Mouse (Mus musculus) ES-E14 (cell line): ENCODE measurements at regions not wholly inside any gene's neighbourhood (a gene's known extent, or its start where the extent isn't known, plus 50 kb on each side); places are given as distances from the start of the nearest gene placed in this dataset.

Experiments
- DNase-seq: peaks from one replicate; pipeline ENCODE4 v3.0.0-alpha.2; 2013; ENCODE audit warnings: low read depth, low spot score
- H3K27ac ChIP-seq: 2 replicates; pipeline ENCODE4 v1.5.1; 2012; ENCODE audit warnings: low read depth, mild to moderate bottlenecking, low read length, moderate library complexity, mixed read lengths; ENCODE audit not compliant: poor library complexity, insufficient read depth, severe bottlenecking
- H3K36me3 ChIP-seq: 2 replicates; pipeline ENCODE4 v1.6.1; 2012; ENCODE audit warnings: mild to moderate bottlenecking, low read length, moderate library complexity, mixed read lengths; ENCODE audit not compliant: control insufficient read depth, poor library complexity, insufficient read depth, severe bottlenecking
- H3K4me1 ChIP-seq, 2 experiments: fragments of 150-350 bp in 1 of 2; sonication (generic) in 1 of 2; 2 replicates each; pipeline ENCODE4 v1.6.1; 2012; ENCODE audit warnings: low read length in 2 of 2, mild to moderate bottlenecking in 1 of 2, mixed read lengths in 1 of 2; ENCODE audit not compliant: control insufficient read depth in 2 of 2, insufficient read depth in 2 of 2, poor library complexity in 1 of 2
- H3K4me3 ChIP-seq, 2 experiments: fragments of 150-350 bp in 1 of 2; sonication (generic) in 1 of 2; 2 replicates each; pipeline ENCODE4 v1.5.1; 2012; ENCODE audit warnings: low read length in 2 of 2, low read depth in 1 of 2, mild to moderate bottlenecking in 1 of 2, mixed read lengths in 1 of 2; ENCODE audit not compliant: insufficient read depth in 1 of 2, poor library complexity in 1 of 2, severe bottlenecking in 1 of 2
- H3K9ac ChIP-seq: 2 replicates; pipeline ENCODE4 v1.6.1; 2012; ENCODE audit warnings: low read depth, mild to moderate bottlenecking, low read length, mixed read lengths; ENCODE audit not compliant: poor library complexity, insufficient read depth, severe bottlenecking
- H3K9me3 ChIP-seq: fragments of 150-350 bp; sonication (generic); 2 replicates; pipeline ENCODE4 v1.6.1; 2012; ENCODE audit warnings: low read depth, mild to moderate bottlenecking, low read length; ENCODE audit not compliant: control insufficient read depth, insufficient read depth
- CHD2 ChIP-seq: IDR thresholded peaks from 2 replicates; pipeline ENCODE4 v1.6.1; 2014; ENCODE audit warnings: mild to moderate bottlenecking, low read depth, low read length, inconsistent platforms
- HCFC1 ChIP-seq: IDR thresholded peaks from 2 replicates; pipeline ENCODE4 v1.6.1; 2012; ENCODE audit warnings: low read length, inconsistent platforms, borderline replicate concordance; ENCODE audit not compliant: insufficient read depth
- MAFK ChIP-seq: IDR thresholded peaks from 2 replicates; pipeline ENCODE4 v1.6.1; 2014; ENCODE audit warnings: mild to moderate bottlenecking, low read depth, low read length, inconsistent platforms; ENCODE audit not compliant: insufficient read depth
- ZC3H11A ChIP-seq: IDR thresholded peaks from 2 replicates; pipeline ENCODE4 v1.6.1; 2012; ENCODE audit warnings: low read depth, mild to moderate bottlenecking, inconsistent platforms, low read length, borderline replicate concordance
- ZNF384 ChIP-seq: IDR thresholded peaks from 2 replicates; pipeline ENCODE4 v1.6.1; 2012; ENCODE audit warnings: low read depth, low read length, inconsistent platforms
- in situ Hi-C, 2 experiments: fragments of 600-800 bp; cut with MboI; formaldehyde crosslinking; loops; one replicate each; pipeline ENCODE4 v1.15.1; 2025; ENCODE audit warnings: low sequenced_read_pairs in 2 of 2, inconsistent platforms in 1 of 2; ENCODE audit not compliant: unreplicated experiment in 2 of 2

DNA sequence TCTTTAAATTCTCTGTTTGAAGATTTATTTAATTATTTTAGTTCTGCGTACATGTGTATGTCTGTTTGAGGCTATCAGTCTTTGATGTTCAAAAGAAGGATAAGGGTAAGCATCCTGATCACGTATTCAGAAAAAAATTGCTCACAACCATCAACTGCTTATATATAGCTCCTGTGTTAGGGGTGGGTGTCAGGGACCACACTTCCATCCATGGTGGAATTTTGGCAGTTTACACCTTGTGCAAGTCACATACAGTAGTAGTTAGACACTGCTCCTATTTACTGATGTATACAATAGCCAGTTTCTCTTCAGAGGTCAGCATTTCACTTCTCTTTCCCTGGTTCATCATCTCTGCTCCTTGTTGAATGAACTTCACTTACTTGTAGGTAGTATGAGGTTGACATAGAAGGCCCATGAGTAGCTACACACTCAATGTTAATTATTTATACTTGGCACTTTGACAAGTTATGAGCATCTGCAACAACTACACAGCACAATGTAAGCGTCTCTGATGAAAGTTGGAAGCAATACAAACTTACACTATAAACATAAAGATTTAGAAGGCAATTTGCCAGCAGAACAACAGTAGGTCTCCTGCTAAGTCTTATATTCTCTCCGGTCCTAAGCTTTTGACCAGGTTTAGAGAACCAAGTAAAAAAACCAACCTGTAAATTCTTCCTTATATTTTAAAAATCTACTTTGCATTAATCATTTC is 891.7 kb downstream of the Trim52 start:
- Histone ChIP-seq H3K27ac (no peak overlapping the region), H3K4me3 (no peak overlapping the region), H3K36me3 (no peaks in the 10 kb centered on the region), H3K4me1 (no peaks in the 10 kb centered on the region), H3K9me3 (no peaks in the 10 kb centered on the region), H3K9ac (no peak overlapping the region)
- in situ Hi-C loops: no loop called here
- TF ChIP-seq HCFC1 (no peak), MAFK (no peak), ZNF384 (no peak), ZC3H11A (no peak), CHD2 (no peak)
- DNase-seq: no peak

DNA sequence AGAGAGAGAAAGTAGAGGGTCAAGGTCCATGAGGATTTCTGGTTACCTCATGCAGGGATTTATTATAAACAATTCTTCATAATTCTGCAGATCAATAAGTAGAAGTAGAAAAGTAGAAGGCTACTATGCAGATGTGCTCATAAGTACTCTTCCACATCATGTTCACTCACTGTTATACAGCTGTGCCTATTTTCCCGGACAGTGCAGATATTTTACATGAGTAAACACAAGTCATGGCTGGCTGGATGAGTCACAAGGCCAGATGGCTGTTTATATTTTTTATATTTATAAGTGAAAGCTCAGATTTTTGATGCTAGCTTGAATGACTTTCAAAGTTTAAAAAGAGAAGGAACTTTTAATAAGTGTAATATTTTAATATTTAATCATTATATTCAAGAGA is 899.0 kb downstream of the Trim52 start:
- Histone ChIP-seq H3K36me3 (no peaks in the 10 kb centered on the region), H3K4me3 (no peak overlapping the region), H3K9me3 (no peaks in the 10 kb centered on the region), H3K27ac (no peak overlapping the region), H3K4me1 (no peaks in the 10 kb centered on the region), H3K9ac (no peak overlapping the region)
- no peak for TF ChIP-seq HCFC1
- no peak for TF ChIP-seq CHD2
- TF ChIP-seq MAFK: no peak
- no peak for TF ChIP-seq ZNF384
- TF ChIP-seq ZC3H11A: no peak
- in situ Hi-C loops: no loop called here
- DNase-seq: no peak

GRCm38 (mm10) chr14:107009617-107010016 is 903.6 kb downstream of the Trim52 start:
- Histone ChIP-seq H3K9ac (no peak overlapping the region), H3K4me1 (no peaks in the 10 kb centered on the region), H3K9me3 (no peaks in the 10 kb centered on the region), H3K36me3 (no peaks in the 10 kb centered on the region), H3K4me3 (no peak overlapping the region), H3K27ac (no peak overlapping the region)
- in situ Hi-C loops: no loop called here
- TF ChIP-seq HCFC1: no peak
- TF ChIP-seq ZNF384: no peak
- no peak for TF ChIP-seq ZC3H11A
- no peak for TF ChIP-seq CHD2
- DNase-seq: no peak

DNA sequence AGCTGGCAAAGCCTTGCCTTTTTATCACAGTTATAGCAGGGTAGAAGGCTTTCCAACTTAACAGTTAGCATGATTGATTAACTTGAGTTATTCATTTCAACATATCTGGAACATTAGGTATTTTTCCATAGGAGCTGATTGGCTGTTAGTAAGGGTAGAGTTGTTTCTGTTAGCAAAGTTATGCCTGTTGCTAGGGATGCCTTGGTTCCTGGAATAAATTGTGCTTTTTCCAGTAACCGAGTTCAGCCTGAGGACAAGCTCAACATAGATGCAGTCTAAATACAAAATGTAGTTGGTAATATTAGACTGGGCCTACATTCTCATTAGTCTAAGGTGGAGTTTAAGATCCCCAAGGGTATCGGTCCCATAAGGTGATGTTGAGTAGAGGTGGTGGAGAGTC is 927.8 kb downstream of the Trim52 start:
- Histone ChIP-seq H3K36me3 (no peaks in the 10 kb centered on the region), H3K4me1 (no peaks in the 10 kb centered on the region), H3K9me3 (no peaks in the 10 kb centered on the region), H3K9ac (no peak overlapping the region), H3K4me3 (no peak overlapping the region), H3K27ac (no peak overlapping the region)
- TF ChIP-seq MAFK (no peak), ZNF384 (no peak), ZC3H11A (no peak), HCFC1 (no peak), CHD2 (no peak)
- DNase-seq: no peak
- in situ Hi-C loops: no loop called here

DNA sequence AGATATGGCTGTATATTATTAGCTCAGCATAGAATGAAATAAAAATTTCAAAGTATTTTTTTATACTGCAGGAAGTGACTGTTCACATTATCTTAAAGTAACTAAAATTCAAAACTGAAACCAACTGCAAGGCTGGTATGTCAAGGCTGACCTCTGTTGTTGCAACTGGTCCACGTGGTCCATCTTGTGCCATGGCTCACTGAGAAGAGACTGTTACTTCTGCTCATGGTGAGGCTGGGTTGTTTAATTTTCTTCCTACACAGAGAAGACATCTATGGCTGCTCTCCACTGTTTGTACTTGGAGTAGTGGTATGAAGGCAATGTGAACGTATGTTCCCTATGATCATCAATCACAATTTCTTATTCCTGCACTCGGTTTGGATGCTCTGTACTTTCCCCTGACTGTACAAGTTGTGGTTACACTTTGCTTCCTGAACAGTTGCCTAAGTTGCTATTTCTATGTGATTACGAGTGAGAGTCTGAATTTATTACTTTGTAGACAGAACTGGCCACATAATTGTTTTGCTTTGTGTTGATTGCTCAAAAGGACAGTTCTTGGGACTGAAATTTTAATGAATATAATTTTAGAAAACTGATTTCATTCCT is 946.1 kb downstream of the Trim52 start:
- Histone ChIP-seq H3K9me3 (no peaks in the 10 kb centered on the region), H3K4me3 (no peak overlapping the region), H3K36me3 (no peaks in the 10 kb centered on the region), H3K4me1 (no peaks in the 10 kb centered on the region), H3K9ac (no peak overlapping the region), H3K27ac (no peak overlapping the region)
- TF ChIP-seq HCFC1 (no peak), ZC3H11A (no peak), CHD2 (no peak), MAFK (no peak), ZNF384 (no peak)
- in situ Hi-C loops: no loop called here
- no peak for DNase-seq
